Mouse (Mus musculus) retina, adult 2 months (tissue): Measurements from ENCODE around the gene Nova2.

Experiments used
- DNase-seq: peaks from one replicate; pipeline ENCODE4 v3.0.0-alpha.2; 2012; ENCODE audit warnings: low read depth, low spot score

Gene Nova2

DNA sequence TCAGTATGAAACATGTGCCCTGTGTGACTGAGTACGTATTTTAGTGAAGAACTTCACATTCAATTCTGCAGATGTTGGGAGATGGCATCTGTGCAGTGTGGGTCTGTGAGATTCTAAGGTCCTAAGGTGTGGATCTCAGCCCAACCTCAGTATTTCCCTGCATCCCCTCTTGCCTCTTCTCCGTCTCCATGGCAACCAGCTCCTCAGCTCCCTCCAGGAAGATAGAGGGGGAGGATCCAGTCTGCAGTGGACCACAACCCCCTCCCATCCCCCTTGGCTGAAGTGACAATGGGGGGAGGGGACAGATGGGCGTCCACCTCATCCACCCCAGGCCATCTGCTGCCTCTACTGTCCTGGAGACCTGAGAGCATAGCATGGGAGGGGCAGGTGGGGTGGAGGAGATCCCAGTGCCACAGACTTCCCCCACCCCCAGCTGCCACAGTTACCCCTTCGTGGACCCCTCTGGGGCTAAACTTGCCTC, 1.9 kb upstream of the Nova2 start:
- DNase-seq = no peak

DNA sequence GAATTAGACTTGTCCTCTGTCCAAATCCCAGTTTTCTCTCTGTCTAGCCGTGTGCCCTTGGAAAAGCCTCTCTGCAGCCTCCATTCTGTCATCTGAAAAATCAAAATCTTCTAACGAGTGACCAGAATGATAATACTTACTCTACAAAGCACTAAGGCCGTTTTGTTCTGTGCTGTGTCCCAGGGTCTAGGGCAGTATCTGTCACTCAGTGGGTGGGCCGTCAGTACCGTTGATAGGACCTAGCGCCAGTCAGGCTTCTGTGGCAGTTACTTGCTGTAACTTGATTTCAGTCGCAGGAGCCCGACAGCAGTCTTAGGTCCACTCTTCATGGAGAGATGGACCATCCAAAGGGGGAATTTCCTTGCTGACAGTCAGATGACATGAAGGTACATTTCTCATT, 1.4 kb upstream of the Nova2 start:
- DNase-seq = no peak

DNA sequence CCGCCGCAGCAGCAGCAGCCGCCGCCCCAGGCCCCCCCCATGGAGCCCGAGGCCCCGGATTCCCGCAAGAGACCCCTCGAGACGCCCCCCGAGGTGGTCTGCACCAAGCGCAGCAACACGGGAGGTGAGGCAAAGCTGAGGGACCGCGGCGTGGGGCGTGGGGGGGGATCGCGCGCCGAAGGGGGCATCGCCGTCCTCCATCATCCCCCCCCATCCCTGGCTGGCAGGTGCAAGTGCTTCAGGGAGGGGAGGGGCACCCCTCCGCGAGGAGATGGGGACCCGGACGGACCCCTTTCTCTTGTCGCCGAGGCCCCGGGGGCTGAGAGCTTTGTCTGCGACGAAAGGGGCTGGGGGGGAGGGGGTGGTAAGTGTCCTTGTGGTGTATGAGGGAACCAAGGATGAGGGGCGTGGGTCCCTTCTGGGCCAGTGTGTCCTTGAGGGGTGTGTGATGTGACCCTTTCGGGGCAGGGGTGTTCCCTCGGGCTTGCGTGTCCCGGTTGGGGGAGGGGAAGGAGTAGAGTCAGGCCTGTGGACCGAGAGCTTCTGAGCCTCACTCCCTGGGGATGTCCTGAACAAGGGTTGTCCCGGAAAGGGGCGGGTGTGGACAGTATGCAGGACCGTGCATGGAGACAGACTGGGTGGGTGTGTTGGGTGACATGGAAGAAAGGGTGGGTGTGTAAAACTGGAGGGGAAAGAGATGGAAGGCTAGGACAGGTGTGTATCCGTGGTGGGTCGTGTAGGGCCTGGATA, 528 bp downstream of the Nova2 start:
- DNase-seq = no peak

DNA sequence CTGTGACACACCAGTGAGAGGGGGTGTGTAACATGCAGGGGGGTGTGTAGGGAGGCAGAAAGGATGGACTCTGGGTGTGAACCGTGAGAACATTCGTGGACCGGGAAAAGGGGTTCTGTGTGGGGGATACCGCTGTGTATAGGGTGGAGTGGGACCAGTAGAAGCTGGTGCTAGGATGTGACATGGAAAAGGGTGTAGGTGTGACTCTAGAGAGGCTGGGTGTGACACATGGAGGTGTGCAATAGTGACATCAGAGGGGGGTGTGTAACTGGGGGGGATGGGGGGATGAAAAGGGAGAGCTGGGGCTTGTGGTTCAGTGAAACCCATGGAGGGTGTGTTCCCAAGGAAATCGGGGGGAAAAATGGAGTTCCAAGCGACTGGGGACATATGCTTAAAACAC, 1.2 kb downstream of the Nova2 start:
- no peak for DNase-seq

DNA sequence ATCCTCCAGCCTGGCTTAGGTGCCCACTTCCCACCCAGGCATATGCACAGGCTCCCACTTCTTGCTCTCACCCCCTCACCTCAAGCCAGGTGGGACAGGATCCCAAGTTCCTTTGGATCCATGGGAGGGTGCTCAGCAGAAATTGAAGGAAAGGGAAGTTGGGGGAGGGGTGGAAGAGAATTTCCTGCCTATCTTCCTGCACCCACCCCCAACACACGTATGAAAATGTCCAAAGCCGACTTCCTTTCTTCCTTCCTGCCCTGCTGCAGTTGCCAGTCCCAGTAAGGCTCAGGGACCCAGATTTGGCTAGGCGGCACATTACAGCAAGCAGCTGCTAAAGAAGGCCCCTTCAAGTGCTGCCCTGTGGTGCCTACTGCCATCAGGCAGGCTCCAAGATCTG, 2.1 kb downstream of the Nova2 start:
- no peak for DNase-seq

DNA sequence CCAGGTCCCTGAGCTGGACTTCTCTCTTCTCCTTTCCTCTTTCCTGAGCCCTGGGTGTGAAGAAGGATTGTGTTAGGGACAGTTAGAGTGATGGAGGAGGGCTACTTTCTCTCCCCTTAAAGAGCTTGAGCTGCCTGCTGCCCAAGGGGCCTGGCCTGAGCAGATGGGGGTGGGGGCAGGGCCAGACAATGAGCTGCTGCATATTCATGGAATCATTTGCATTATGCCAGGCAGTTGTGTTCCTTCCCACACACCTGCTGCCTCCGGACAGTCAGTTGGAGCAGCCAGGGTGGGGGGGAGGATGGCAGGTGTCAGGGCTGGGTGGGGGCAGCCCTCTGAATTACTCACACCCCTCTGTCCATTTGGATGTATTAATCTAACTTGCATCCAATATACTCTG, 16.7 kb downstream of the Nova2 start:
- no peak for DNase-seq

DNA sequence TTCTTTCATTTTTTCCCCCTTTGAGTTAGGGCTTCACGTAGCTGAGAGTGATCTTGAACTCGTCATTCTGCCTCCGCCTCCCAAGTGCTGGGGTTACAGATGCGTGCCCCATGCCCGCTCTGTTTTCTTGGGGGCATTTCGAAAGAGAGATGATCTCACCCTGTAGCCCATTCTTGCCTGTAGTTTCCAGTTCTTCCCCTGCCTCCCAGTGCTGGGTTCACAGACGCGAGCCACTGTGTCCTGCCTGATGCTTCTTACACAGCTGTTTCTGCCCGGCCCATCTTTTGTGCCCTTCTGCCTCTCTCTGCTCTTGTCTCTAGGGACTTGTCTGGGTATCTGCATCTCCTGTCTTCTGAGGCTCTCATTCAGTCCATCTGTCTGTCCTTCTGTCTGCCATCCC, 17.1 kb downstream of the Nova2 start:
- no peak for DNase-seq

DNA sequence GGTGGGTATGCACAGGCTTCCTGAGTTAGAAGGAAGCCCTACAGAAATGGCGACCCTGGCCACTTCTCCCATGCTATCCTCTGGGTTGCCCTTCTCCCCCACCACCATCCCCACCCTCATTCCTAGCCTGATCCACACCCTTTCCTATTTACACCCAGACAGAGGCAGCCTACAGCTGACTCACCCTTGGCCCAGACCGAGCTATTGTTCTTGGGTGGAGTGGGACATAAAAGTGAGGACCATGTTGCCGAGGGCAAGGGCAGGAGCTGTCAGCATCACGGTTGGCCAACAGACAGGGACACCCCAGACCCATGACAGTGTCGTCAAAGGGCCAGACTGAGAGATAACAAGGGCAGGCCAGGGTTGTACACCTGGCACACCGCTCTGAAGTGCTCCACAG, 22.5 kb downstream of the Nova2 start:
- no peak for DNase-seq

DNA sequence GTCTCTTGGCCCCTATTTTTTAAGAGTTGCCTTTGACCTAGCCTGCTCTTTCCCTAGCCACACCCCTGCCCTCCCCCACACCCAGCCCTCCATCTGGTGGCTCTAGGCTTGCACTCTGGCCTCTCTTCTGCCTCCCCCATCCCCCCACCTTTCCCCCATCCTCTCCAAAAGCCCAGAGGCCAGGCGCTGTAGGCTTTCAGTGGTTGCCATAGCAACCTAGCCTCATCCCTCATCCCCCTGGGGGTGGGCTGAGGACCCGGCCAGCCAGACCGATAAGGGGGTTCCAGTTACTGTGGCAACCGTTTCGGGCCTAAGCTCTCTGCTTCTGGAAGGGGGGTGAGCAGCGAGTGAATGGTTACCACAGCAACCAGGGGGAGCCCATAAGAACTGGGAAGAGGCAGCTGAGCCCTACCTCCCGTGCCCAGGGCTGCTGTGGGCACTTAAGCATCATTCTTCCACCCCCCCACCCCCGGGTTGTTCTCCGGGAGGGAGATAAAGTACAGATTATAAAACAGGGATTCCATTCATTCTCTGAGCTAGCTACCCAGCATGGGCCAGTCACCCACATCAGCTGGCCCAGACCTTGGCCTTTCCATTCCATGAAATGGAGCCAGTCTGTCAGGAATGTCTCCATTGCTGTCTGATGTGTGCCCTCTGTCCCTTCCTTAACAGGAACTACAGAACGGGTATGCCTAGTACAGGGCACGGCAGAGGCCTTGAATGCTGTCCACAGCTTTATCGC, 24.3 kb downstream of the Nova2 start:
- DNase-seq = no peak

DNA sequence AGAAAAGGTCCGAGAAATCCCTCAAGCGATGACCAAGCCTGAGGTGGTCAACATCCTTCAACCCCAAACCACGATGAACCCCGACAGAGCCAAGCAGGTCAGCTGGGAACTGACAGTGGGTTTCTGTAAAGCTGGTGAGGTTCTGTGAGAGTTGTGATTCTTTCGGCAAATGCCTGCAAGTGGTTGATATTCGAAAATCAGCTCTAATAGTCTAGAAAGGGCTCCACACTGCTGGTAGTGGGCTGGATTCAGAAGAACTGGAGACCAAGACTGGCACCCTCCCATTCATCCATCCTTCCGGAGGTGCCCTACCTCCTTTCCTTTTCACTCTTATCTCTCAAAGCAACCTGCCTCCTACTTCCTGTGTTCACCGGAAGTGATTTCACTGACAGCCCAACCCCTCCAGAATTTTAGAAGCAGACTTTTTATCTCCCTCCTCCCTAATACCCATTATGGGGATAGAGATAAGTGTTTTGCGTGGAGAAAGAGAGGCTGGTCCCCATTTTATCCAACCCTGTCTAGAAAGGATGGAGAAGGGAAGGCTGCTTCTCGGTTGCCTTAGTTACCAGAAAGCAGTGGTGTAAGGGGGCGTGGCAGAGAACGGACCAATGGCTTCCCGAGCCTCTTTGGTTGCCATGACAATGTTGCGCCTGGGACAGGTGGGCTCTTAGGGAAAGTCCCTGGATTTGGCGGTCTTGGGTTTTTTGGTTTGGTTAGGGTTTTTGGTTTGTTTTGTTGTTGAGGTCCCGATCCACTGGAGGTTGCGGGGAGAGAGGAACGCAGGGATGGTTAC, 25.0 kb downstream of the Nova2 start:
- DNase-seq = no peak

DNA sequence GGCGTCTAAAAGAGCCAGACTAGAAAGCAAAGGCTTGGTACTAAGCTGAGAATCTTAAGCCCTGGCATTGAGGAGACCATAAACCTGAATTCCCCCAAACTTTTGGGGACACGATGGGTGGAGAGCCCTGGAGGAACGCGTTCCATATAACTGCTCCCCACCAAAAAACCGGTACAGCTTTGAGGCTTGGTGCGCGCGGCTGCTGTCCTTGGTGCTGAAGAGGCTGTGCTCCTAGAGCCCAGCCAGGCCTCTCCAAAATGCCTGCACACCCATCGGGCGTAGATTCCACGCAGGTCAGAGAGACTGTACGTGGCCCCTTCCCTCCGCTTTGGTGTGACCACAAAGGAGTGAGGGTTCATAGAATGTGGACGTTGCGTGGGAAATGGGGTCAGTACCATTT, 25.7 kb downstream of the Nova2 start:
- no peak for DNase-seq

DNA sequence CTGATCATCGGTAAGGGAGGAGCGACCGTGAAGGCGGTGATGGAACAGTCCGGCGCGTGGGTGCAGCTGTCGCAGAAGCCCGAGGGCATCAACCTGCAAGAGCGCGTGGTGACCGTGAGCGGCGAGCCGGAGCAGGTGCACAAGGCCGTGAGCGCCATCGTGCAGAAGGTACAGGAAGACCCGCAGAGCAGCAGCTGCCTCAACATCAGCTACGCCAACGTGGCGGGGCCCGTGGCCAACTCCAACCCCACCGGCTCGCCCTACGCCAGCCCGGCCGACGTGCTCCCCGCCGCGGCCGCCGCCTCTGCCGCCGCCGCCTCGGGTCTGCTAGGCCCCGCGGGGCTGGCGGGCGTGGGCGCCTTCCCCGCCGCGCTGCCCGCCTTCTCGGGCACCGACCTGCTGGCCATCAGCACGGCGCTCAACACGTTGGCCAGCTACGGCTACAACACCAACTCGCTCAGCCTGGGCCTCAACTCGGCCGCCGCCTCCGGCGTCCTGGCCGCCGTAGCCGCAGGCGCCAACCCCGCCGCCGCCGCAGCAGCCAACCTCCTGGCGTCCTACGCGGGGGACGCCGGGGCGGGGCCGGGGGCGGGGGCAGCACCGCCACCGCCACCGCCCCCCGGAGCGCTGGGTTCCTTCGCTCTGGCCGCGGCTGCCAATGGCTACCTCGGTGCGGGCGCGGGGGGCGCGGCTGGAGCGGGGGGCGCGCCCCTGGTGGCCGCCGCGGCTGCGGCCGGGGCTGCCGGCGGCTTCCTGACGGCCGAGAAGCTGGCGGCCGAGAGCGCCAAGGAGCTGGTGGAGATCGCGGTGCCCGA, 32.1 kb downstream of the Nova2 start:
- no peak for DNase-seq

DNA sequence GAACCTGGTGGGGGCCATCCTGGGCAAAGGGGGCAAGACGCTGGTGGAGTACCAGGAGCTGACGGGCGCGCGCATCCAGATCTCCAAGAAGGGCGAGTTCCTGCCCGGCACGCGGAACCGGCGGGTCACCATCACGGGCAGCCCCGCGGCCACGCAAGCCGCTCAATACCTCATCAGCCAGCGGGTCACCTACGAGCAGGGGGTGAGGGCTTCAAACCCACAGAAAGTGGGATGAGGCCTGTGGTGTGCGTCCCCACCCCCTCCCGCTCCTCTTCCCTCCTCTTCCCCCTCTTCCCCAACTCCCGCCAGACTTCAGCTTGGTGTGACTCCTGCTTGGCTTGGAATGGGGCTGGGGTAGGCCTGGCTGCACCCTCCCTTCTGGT, 32.7 kb downstream of the Nova2 start:
- DNase-seq = no peak

DNA sequence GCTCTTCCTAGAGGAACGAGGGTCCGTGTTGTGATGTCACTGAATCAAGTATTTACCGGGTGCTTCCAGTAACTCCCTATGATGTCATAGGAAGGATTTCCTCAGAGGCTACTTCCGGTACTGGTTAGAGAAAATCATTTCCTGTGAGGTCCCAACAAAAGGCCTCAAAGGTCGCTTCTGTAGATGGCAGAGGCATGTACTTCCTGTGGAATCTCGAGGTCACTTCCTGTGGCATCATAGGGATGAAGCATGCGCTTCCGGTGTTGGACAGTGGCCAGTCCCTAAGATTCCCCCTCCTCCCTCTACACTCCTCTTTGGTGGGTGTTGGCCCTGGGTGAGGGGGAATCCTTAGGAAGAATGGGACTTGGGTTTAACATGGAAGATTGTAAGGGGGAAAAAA, 33.8 kb downstream of the Nova2 start:
- no peak for DNase-seq

DNA sequence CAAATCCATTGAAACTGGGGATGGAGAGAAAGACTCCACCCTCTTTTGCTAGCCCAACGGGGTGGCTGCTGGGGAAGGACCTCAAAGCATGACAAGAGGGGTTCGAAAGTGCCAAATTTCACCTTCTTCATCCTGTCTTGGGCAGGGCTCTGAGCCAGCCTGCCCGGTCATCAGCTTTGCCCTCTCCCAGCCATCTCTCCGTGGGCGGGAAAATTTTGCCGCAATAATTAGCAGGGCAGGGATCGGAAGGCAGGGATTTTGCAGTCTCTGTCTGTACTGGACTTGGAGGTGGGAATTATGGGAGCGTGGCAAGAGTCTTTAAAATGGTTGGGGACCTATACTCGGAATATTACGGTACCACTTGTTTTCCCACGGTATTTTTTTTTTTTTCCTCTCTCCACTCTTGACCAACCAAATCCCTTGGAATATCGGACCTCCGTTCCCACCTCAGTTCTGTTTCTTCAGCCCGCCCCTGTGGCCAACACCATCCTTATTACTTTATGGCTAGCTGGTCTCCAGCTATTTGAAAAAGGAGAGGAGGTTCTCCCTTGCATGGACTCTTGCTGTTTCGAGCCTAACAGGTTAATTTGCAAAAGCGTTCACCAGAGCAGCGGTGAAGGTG, 36.6 kb downstream of the Nova2 start:
- DNase-seq = no peak

DNA sequence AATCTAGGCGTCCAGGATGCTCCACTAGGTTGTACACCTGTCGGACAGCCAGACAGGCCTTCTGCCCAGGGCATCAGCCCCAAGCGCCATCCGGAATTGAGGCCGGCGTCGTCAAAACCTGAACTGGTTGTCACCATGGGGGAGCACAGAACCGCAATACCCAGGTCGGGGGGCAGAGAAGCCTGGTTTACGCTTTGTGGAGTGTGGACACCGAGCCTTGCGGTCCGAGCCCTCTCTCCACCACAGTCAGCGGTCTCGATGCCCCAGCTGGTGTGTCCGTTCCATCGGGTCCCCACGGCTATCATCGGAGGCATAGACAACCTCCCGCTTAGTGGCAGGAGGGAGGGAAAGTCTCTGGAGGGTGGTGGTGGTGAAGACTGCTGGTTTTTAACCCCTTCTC, 37.1 kb downstream of the Nova2 start:
- no peak for DNase-seq

DNA sequence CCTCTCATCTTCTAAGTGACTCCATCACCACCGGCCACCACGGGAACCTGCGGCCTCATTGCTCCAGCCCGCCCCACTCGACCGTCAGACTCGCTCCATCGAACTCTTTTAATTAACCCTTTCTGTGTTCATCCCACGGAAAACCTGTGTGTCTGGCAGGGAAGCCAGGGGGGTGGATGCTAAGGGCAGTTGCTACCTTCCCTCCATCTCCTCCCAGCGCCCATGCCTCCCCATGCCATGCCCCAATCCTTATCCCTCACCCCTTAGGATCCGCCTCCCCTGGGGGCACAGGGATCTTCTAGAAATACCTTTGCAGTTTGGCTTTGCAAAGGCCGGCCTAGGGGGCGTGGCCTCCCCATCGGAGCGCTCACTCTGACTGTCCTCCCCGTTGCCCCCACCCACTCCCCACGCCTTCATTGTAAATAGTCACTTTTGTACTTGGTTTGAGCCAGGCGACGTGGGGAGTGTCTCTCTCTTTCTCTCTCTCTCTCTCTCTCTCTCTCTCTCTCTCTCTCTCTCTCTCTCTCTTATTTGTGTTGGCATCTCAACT, 37.7 kb downstream of the Nova2 start:
- no peak for DNase-seq

DNA sequence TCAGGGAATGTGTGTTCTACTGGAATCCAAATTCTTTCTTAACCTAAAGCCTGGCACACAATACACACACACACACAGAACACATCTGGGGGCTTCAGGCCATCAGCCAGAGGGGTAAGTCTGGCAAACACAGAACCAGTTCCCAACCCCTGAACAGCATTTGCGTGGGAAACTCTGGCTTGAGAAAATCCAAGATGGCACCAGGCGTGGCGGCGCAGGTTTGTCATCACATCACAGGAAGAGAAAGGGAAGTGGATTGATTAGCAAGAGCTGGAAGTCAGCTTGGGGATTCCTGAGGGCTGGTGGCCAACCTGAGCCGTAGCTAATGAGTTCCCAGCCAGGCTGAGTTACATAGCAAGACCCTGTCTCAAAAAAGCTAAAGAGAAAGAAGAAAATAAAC, 39.6 kb downstream of the Nova2 start:
- no peak for DNase-seq

DNA sequence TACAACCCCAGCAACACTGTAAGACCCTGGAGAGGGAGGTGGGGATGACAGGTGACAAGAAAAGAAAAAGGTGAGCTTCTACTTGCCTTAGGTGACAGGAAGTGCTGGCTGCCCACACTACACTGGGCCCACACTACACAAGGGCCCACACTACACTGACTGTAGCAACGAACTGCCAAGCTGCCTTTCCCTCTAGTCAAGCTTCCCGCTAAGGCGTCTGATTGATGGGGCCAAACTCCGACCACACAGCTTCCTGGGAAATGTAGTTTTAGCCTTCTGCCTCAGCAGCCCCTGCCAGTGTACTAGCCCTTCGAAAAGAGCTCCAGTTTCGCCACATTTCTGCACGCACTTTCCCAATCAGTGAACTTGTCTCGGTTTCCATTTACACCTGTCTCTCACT, 41.9 kb downstream of the Nova2 start:
- DNase-seq = no peak

DNA sequence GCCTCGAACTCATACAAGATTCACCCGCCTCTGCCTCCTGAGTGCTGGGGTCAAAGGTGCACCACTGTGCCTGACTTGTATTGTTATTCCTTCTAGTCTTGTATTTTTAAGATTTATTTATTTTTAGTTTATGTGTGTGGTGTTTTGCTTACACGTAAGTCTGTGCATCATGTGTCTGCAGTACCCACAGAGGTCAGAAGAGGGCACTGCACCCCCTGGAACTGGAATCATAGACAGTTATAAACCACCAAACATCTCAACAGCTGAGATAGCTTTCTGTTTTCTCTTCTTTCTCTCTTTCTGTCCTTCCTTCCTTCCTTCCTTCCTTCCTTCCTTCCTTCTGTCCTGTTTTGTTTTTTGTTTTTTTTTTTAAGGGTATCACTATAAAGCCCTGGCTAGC, 45.3 kb downstream of the Nova2 start:
- DNase-seq = no peak

DNA sequence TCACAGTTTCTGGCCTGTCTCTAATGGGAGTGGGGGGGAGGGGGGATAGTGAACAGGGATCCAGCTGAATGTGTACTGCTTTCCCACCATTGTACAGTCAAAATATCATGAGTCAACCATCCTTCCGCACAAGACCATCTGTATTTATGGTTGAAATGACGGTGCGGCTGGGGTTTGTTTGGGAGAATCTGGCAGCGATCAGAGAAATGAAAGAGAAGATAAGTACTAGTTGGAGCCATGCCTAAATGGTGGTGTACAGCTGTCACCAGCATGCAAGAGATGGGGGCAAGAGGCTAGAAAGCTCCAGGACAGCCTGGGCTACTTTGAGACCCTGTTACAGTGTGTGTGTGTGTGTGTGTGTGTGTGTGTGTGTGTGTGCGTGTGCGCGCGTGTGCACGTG, 52.7 kb downstream of the Nova2 start:
- DNase-seq = no peak
